Mouse (Mus musculus): ENCODE results near the gene Plekha8. TPM values are rescaled to one million over a fixed set of nuclear protein-coding genes. Genes with fewer than 3 reads are reported as not detected.

The Plekha8 gene
- polyA plus RNA-seq, 1 experiment from 2014 or later = 11.8 TPM

- Histone ChIP-seq H3K4me1 (ENCODE audit: control insufficient read depth, insufficient read depth, low read length) (peaks cover 10% of the 10 kb centered on the region), H3K4me3 (ENCODE audit: low read depth, low read length) (peak overlapping the region; percentile 50), H3K36me3 (ENCODE audit: control insufficient read depth, insufficient read depth, low read length) (no peaks in the 10 kb centered on the region), H3K9ac (ENCODE audit: low read length) (peak overlapping the region; percentile 68), H3K9me3 (replicated peaks; ENCODE audit: control insufficient read depth, low read length) (no peaks in the 10 kb centered on the region), H3K27me3 (replicated peaks; ENCODE audit: control insufficient read depth, insufficient read depth, low read length) (no peaks in the 10 kb centered on the region), H3K4me2 (ENCODE audit: low read length) (peak overlapping the region; percentile 73), H3K27ac (ENCODE audit: low read depth, low read length) (peak overlapping the region; percentile 48; the same call in 1 of the 2 replicates)
- DNase-seq (ENCODE audit: low spot score) (peak; percentile 96), ATAC-seq (peak; percentile 89)
- WGBS = under 1% methylated on average over 20 of the region's 20 CpGs
These were observed 1.9 kb upstream of the Plekha8 start for GRCm38 (mm10) chr6:54592938-54593535.

GRCm38 (mm10) chr6:54593766-54594468 is 994 bp upstream of the Plekha8 start:
- H3K4me1 ChIP-seq (ENCODE audit: control insufficient read depth, insufficient read depth, low read length) = peaks cover 10% of the 10 kb centered on the region
- peak overlapping the region; percentile 78 for H3K4me2 ChIP-seq (ENCODE audit: low read length)
- ATAC-seq (no peak), DNase-seq (ENCODE audit: low spot score) (no peak)
- H3K27ac ChIP-seq (ENCODE audit: low read depth, low read length) = no peak overlapping the region
- no peaks in the 10 kb centered on the region for H3K9me3 ChIP-seq (replicated peaks; ENCODE audit: control insufficient read depth, low read length)
- WGBS = 57% methylated on average over 8 of the region's 8 CpGs
- no peaks in the 10 kb centered on the region for H3K36me3 ChIP-seq (ENCODE audit: control insufficient read depth, insufficient read depth, low read length)
- H3K4me3 ChIP-seq (ENCODE audit: low read depth, low read length) = peak overlapping the region; percentile 50
- no peaks in the 10 kb centered on the region for H3K27me3 ChIP-seq (replicated peaks; ENCODE audit: control insufficient read depth, insufficient read depth, low read length)
- no peak overlapping the region; the same call in 1 of the 2 replicates for H3K9ac ChIP-seq (ENCODE audit: low read length)

GRCm38 (mm10) chr6:54595330-54595878 is 493 bp downstream of the Plekha8 start:
- Histone ChIP-seq H3K9me3 (replicated peaks; ENCODE audit: control insufficient read depth, low read length) (no peaks in the 10 kb centered on the region), H3K27ac (ENCODE audit: low read depth, low read length) (peak overlapping the region; percentile 64; the same call in 1 of the 2 replicates), H3K4me1 (ENCODE audit: control insufficient read depth, insufficient read depth, low read length) (peaks cover 10% of the 10 kb centered on the region), H3K9ac (ENCODE audit: low read length) (peak overlapping the region; percentile 88), H3K36me3 (ENCODE audit: control insufficient read depth, insufficient read depth, low read length) (no peaks in the 10 kb centered on the region), H3K27me3 (replicated peaks; ENCODE audit: control insufficient read depth, insufficient read depth, low read length) (no peaks in the 10 kb centered on the region), H3K4me2 (ENCODE audit: low read length) (peak overlapping the region; percentile 78), H3K4me3 (ENCODE audit: low read depth, low read length) (peak overlapping the region; percentile 92)
- DNase-seq (ENCODE audit: low spot score) (no peak), ATAC-seq (no peak)
- 0% methylated on average over 34 of the region's 48 CpGs for WGBS

- no peaks in the 10 kb centered on the region for H3K27me3 ChIP-seq (replicated peaks; ENCODE audit: control insufficient read depth, insufficient read depth, low read length)
- H3K4me1 ChIP-seq (ENCODE audit: control insufficient read depth, insufficient read depth, low read length) = peaks cover 7% of the 10 kb centered on the region
- peak within 1 kb of the TSS; percentile 92 for H3K4me3 ChIP-seq (ENCODE audit: low read depth, low read length)
- 70% methylated on average over 4 of the region's 4 CpGs for WGBS
- peak within 1 kb of the TSS; percentile 88; the same call in 1 of the 2 replicates for H3K9ac ChIP-seq (ENCODE audit: low read length)
- no peaks in the 10 kb centered on the region for H3K36me3 ChIP-seq (ENCODE audit: control insufficient read depth, insufficient read depth, low read length)
- no peak for DNase-seq (ENCODE audit: low spot score)
- no peaks in the 10 kb centered on the region for H3K9me3 ChIP-seq (replicated peaks; ENCODE audit: control insufficient read depth, low read length)
- ATAC-seq = no peak
- peak within 1 kb of the TSS; percentile 78 for H3K4me2 ChIP-seq (ENCODE audit: low read length)
- no peak within 1 kb of the TSS for H3K27ac ChIP-seq (ENCODE audit: low read depth, low read length)
These were observed 2.3 kb downstream of the Plekha8 start, which contains the start of gene Fkbp14 for GRCm38 (mm10) chr6:54597208-54597607. Gene Fkbp14, minus strand, starts transcription at chr6:54597308.

GRCm38 (mm10) chr6:54597711-54598110 is 2.8 kb downstream of the Plekha8 start:
- no peak overlapping the region for H3K4me3 ChIP-seq (ENCODE audit: low read depth, low read length)
- no peak for DNase-seq (ENCODE audit: low spot score)
- H3K36me3 ChIP-seq (ENCODE audit: control insufficient read depth, insufficient read depth, low read length) = no peaks in the 10 kb centered on the region
- H3K4me1 ChIP-seq (ENCODE audit: control insufficient read depth, insufficient read depth, low read length) = peaks cover 7% of the 10 kb centered on the region
- H3K9ac ChIP-seq (ENCODE audit: low read length) = no peak overlapping the region
- 82% methylated on average over 3 of the region's 3 CpGs for WGBS
- ATAC-seq = no peak
- no peaks in the 10 kb centered on the region for H3K9me3 ChIP-seq (replicated peaks; ENCODE audit: control insufficient read depth, low read length)
- H3K27ac ChIP-seq (ENCODE audit: low read depth, low read length) = no peak overlapping the region
- no peak overlapping the region for H3K4me2 ChIP-seq (ENCODE audit: low read length)
- H3K27me3 ChIP-seq (replicated peaks; ENCODE audit: control insufficient read depth, insufficient read depth, low read length) = no peaks in the 10 kb centered on the region

GRCm38 (mm10) chr6:54600681-54601347 is 5.9 kb downstream of the Plekha8 start:
- Histone ChIP-seq H3K4me3 (ENCODE audit: low read depth, low read length) (no peak overlapping the region), H3K27ac (ENCODE audit: low read depth, low read length) (no peak overlapping the region), H3K4me2 (ENCODE audit: low read length) (no peak overlapping the region), H3K9me3 (replicated peaks; ENCODE audit: control insufficient read depth, low read length) (no peaks in the 10 kb centered on the region; the same call in 1 of the 2 replicates), H3K36me3 (ENCODE audit: control insufficient read depth, insufficient read depth, low read length) (no peaks in the 10 kb centered on the region), H3K4me1 (ENCODE audit: control insufficient read depth, insufficient read depth, low read length) (peaks cover 7% of the 10 kb centered on the region), H3K27me3 (replicated peaks; ENCODE audit: control insufficient read depth, insufficient read depth, low read length) (no peaks in the 10 kb centered on the region), H3K9ac (ENCODE audit: low read length) (no peak overlapping the region)
- DNase-seq (ENCODE audit: low spot score) (no peak), ATAC-seq (no peak)
- 81% methylated on average over 5 of the region's 5 CpGs for WGBS

GRCm38 (mm10) chr6:54602891-54603290 is 8.0 kb downstream of the Plekha8 start:
- no peaks in the 10 kb centered on the region; the same call in 1 of the 2 replicates for H3K9me3 ChIP-seq (replicated peaks; ENCODE audit: control insufficient read depth, low read length)
- H3K4me1 ChIP-seq (ENCODE audit: control insufficient read depth, insufficient read depth, low read length) = no peaks in the 10 kb centered on the region; the same call in 1 of the 2 replicates
- DNase-seq (ENCODE audit: low spot score) (no peak), ATAC-seq (no peak)
- WGBS = 88% methylated on average over 2 of the region's 2 CpGs
- H3K27me3 ChIP-seq (replicated peaks; ENCODE audit: control insufficient read depth, insufficient read depth, low read length) = no peaks in the 10 kb centered on the region
- no peak overlapping the region for H3K27ac ChIP-seq (ENCODE audit: low read depth, low read length)
- H3K36me3 ChIP-seq (ENCODE audit: control insufficient read depth, insufficient read depth, low read length) = no peaks in the 10 kb centered on the region
- H3K9ac ChIP-seq (ENCODE audit: low read length) = no peak overlapping the region
- no peak overlapping the region for H3K4me2 ChIP-seq (ENCODE audit: low read length)
- H3K4me3 ChIP-seq (ENCODE audit: low read depth, low read length) = no peak overlapping the region

GRCm38 (mm10) chr6:54604001-54604715 is 9.2 kb downstream of the Plekha8 start:
- Histone ChIP-seq H3K9ac (ENCODE audit: low read length) (no peak overlapping the region), H3K4me1 (ENCODE audit: control insufficient read depth, insufficient read depth, low read length) (no peaks in the 10 kb centered on the region), H3K4me2 (ENCODE audit: low read length) (no peak overlapping the region), H3K4me3 (ENCODE audit: low read depth, low read length) (no peak overlapping the region), H3K9me3 (replicated peaks; ENCODE audit: control insufficient read depth, low read length) (no peaks in the 10 kb centered on the region; the same call in 1 of the 2 replicates), H3K36me3 (ENCODE audit: control insufficient read depth, insufficient read depth, low read length) (no peaks in the 10 kb centered on the region), H3K27me3 (replicated peaks; ENCODE audit: control insufficient read depth, insufficient read depth, low read length) (no peaks in the 10 kb centered on the region), H3K27ac (ENCODE audit: low read depth, low read length) (no peak overlapping the region)
- DNase-seq (ENCODE audit: low spot score) (no peak), ATAC-seq (no peak)
- 96% methylated on average over 1 of the region's 1 CpGs for WGBS
